Mouse (Mus musculus): ENCODE results near the gene Gfm1. TPM values are rescaled to one million over a fixed set of nuclear protein-coding genes. Genes with fewer than 3 reads are reported as not detected.

The Gfm1 gene
- polyA plus RNA-seq (2014; fragmentation: Nextera tagmentation; extraction: Ambion mirVana), result 34.3 and 35.6 TPM in 2 replicates

GRCm38 (mm10) chr3:67429999-67430380 lies at the start of gene Gfm1:
Gfm1 (plus strand) TSS chr3:67430096.
- Histone ChIP-seq H3K4me2 (replicated peaks) (peak within 1 kb of the TSS; percentile 80), H3K27me3 (ENCODE audit: control insufficient read depth, insufficient read depth, low read length) (no peaks in the 10 kb centered on the region), H3K4me3 (replicated peaks; ENCODE audit: low read length) (peak within 1 kb of the TSS; percentile 92), H3K4me1 (replicated peaks; ENCODE audit: control insufficient read depth, insufficient read depth, low read length) (peaks cover 8% of the 10 kb centered on the region; the same call in 1 of the 2 replicates), H3K36me3 (replicated peaks; ENCODE audit: control insufficient read depth, insufficient read depth) (peaks cover 29% of the 10 kb centered on the region), H3K9ac (peak within 1 kb of the TSS; percentile 86), H3K9me3 (ENCODE audit: control insufficient read depth, low read length) (0 out of 2 replicates have a peak, but pooled peaks cover 20% of the 10 kb centered on the region), H3K27ac (peak within 1 kb of the TSS; percentile 21; the same call in 1 of the 2 replicates)
- peak; percentile 96 for ATAC-seq (ENCODE audit: low FRiP score)
- peak; percentile 87 for DNase-seq (ENCODE audit: low spot score)
- WGBS, result under 1% methylated on average over 24 of the region's 24 CpGs

GRCm38 (mm10) chr3:67429338-67429998 lies 428 bp upstream of the Gfm1 start:
- Histone ChIP-seq H3K9ac (peak overlapping the region; percentile 86), H3K36me3 (replicated peaks; ENCODE audit: control insufficient read depth, insufficient read depth) (peaks cover 26% of the 10 kb centered on the region), H3K4me2 (replicated peaks) (peak overlapping the region; percentile 80), H3K27ac (no peak overlapping the region), H3K4me1 (replicated peaks; ENCODE audit: control insufficient read depth, insufficient read depth, low read length) (peaks cover 8% of the 10 kb centered on the region; the same call in 1 of the 2 replicates), H3K9me3 (ENCODE audit: control insufficient read depth, low read length) (0 out of 2 replicates have a peak, but pooled peaks cover 20% of the 10 kb centered on the region), H3K27me3 (ENCODE audit: control insufficient read depth, insufficient read depth, low read length) (no peaks in the 10 kb centered on the region), H3K4me3 (replicated peaks; ENCODE audit: low read length) (peak overlapping the region; percentile 92)
- 35% methylated on average over 8 of the region's 8 CpGs for WGBS
- peak; percentile 26 for DNase-seq (ENCODE audit: low spot score)
- peak; percentile 85 for ATAC-seq (ENCODE audit: low FRiP score)

- Histone ChIP-seq H3K4me3 (replicated peaks; ENCODE audit: low read length) (no peak overlapping the region), H3K27me3 (ENCODE audit: control insufficient read depth, insufficient read depth, low read length) (no peaks in the 10 kb centered on the region), H3K4me2 (replicated peaks) (no peak overlapping the region), H3K9ac (no peak overlapping the region), H3K4me1 (replicated peaks; ENCODE audit: control insufficient read depth, insufficient read depth, low read length) (peaks cover 8% of the 10 kb centered on the region; the same call in 1 of the 2 replicates), H3K36me3 (replicated peaks; ENCODE audit: control insufficient read depth, insufficient read depth) (peaks cover 69% of the 10 kb centered on the region), H3K27ac (no peak overlapping the region), H3K9me3 (ENCODE audit: control insufficient read depth, low read length) (no peaks in the 10 kb centered on the region)
- no peak for ATAC-seq (ENCODE audit: low FRiP score)
- DNase-seq (ENCODE audit: low spot score), result no peak
- 95% methylated on average over 6 of the region's 6 CpGs for whole genome bisulfite sequencing
Measured at GRCm38 (mm10) chr3:67434011-67434410, 4.1 kb downstream of the Gfm1 start.

- H3K27ac ChIP-seq, result no peak overlapping the region
- no peak overlapping the region for H3K9ac ChIP-seq
- 97% methylated on average over 2 of the region's 2 CpGs for WGBS
- H3K4me1 ChIP-seq (replicated peaks; ENCODE audit: control insufficient read depth, insufficient read depth, low read length), result no peaks in the 10 kb centered on the region
- H3K4me2 ChIP-seq (replicated peaks), result no peak overlapping the region
- H3K36me3 ChIP-seq (replicated peaks; ENCODE audit: control insufficient read depth, insufficient read depth), result peaks cover 88% of the 10 kb centered on the region
- DNase-seq (ENCODE audit: low spot score) (no peak), ATAC-seq (ENCODE audit: low FRiP score) (no peak)
- no peak overlapping the region for H3K4me3 ChIP-seq (replicated peaks; ENCODE audit: low read length)
- no peaks in the 10 kb centered on the region for H3K9me3 ChIP-seq (ENCODE audit: control insufficient read depth, low read length)
- no peaks in the 10 kb centered on the region for H3K27me3 ChIP-seq (ENCODE audit: control insufficient read depth, insufficient read depth, low read length)
Measured at GRCm38 (mm10) chr3:67447143-67447542, 17.2 kb downstream of the Gfm1 start.

GRCm38 (mm10) chr3:67449660-67450059 lies 19.8 kb downstream of the Gfm1 start:
- H3K4me2 ChIP-seq (replicated peaks), result no peak overlapping the region
- H3K27ac ChIP-seq, result no peak overlapping the region
- H3K9me3 ChIP-seq (ENCODE audit: control insufficient read depth, low read length), result no peaks in the 10 kb centered on the region
- WGBS, result 98% methylated on average over 21 of the region's 21 CpGs
- H3K4me1 ChIP-seq (replicated peaks; ENCODE audit: control insufficient read depth, insufficient read depth, low read length), result no peaks in the 10 kb centered on the region
- no peaks in the 10 kb centered on the region for H3K27me3 ChIP-seq (ENCODE audit: control insufficient read depth, insufficient read depth, low read length)
- no peak overlapping the region for H3K9ac ChIP-seq
- peaks cover 88% of the 10 kb centered on the region for H3K36me3 ChIP-seq (replicated peaks; ENCODE audit: control insufficient read depth, insufficient read depth)
- ATAC-seq (ENCODE audit: low FRiP score), result no peak
- no peak for DNase-seq (ENCODE audit: low spot score)
- no peak overlapping the region for H3K4me3 ChIP-seq (replicated peaks; ENCODE audit: low read length)

- Histone ChIP-seq H3K9ac (no peak overlapping the region), H3K27ac (no peak overlapping the region), H3K4me2 (replicated peaks) (no peak overlapping the region), H3K4me3 (replicated peaks; ENCODE audit: low read length) (no peak overlapping the region), H3K4me1 (replicated peaks; ENCODE audit: control insufficient read depth, insufficient read depth, low read length) (no peaks in the 10 kb centered on the region), H3K36me3 (replicated peaks; ENCODE audit: control insufficient read depth, insufficient read depth) (peaks cover 87% of the 10 kb centered on the region), H3K9me3 (ENCODE audit: control insufficient read depth, low read length) (no peaks in the 10 kb centered on the region), H3K27me3 (ENCODE audit: control insufficient read depth, insufficient read depth, low read length) (no peaks in the 10 kb centered on the region)
- ATAC-seq (ENCODE audit: low FRiP score), result no peak
- whole genome bisulfite sequencing, result 81% methylated on average over 5 of the region's 5 CpGs
- DNase-seq (ENCODE audit: low spot score), result no peak
Measured at GRCm38 (mm10) chr3:67450601-67451210, 20.8 kb downstream of the Gfm1 start.

- H3K4me2 ChIP-seq (replicated peaks), result no peak overlapping the region
- no peak overlapping the region for H3K4me3 ChIP-seq (replicated peaks; ENCODE audit: low read length)
- peak; percentile 12; the same call in 1 of the 2 replicates for ATAC-seq (ENCODE audit: low FRiP score)
- no peak overlapping the region; the same call in 1 of the 2 replicates for H3K27ac ChIP-seq
- no peak overlapping the region for H3K9ac ChIP-seq
- H3K27me3 ChIP-seq (ENCODE audit: control insufficient read depth, insufficient read depth, low read length), result no peaks in the 10 kb centered on the region
- H3K4me1 ChIP-seq (replicated peaks; ENCODE audit: control insufficient read depth, insufficient read depth, low read length), result peaks cover 11% of the 10 kb centered on the region; the same call in 1 of the 2 replicates
- peak; percentile 38 for DNase-seq (ENCODE audit: low spot score)
- H3K36me3 ChIP-seq (replicated peaks; ENCODE audit: control insufficient read depth, insufficient read depth), result peaks cover 62% of the 10 kb centered on the region
- WGBS, result 56% methylated on average over 3 of the region's 3 CpGs
- H3K9me3 ChIP-seq (ENCODE audit: control insufficient read depth, low read length), result no peaks in the 10 kb centered on the region
Measured at GRCm38 (mm10) chr3:67459881-67460280, 30.0 kb downstream of the Gfm1 start.

- Histone ChIP-seq H3K4me2 (replicated peaks) (peak overlapping the region; percentile 85), H3K9ac (no peak overlapping the region; the same call in 1 of the 2 replicates)
- ATAC-seq (ENCODE audit: low FRiP score), result no peak
Measured at GRCm38 (mm10) chr3:67462015-67462414, 32.1 kb downstream of the Gfm1 start.

GRCm38 (mm10) chr3:67462578-67462977 lies 32.7 kb downstream of the Gfm1 start:
- Histone ChIP-seq H3K9ac (no peak overlapping the region; the same call in 1 of the 2 replicates), H3K4me2 (replicated peaks) (peak overlapping the region; percentile 85), H3K27me3 (ENCODE audit: control insufficient read depth, insufficient read depth, low read length) (no peaks in the 10 kb centered on the region), H3K27ac (peak overlapping the region; percentile 75), H3K36me3 (replicated peaks; ENCODE audit: control insufficient read depth, insufficient read depth) (peaks cover 37% of the 10 kb centered on the region), H3K4me3 (replicated peaks; ENCODE audit: low read length) (peak overlapping the region; percentile 53), H3K4me1 (replicated peaks; ENCODE audit: control insufficient read depth, insufficient read depth, low read length) (peaks cover 11% of the 10 kb centered on the region; the same call in 1 of the 2 replicates), H3K9me3 (ENCODE audit: control insufficient read depth, low read length) (no peaks in the 10 kb centered on the region)
- ATAC-seq (ENCODE audit: low FRiP score) (no peak), DNase-seq (ENCODE audit: low spot score) (no peak)
- 51% methylated on average over 10 of the region's 10 CpGs for WGBS

More at GRCm38 (mm10) chr3:67462015-67462414, 32.1 kb downstream of the Gfm1 start:
- H3K27me3 ChIP-seq (ENCODE audit: control insufficient read depth, insufficient read depth, low read length), result no peaks in the 10 kb centered on the region
- 74% methylated on average over 7 of the region's 7 CpGs for WGBS
- peak overlapping the region; percentile 53 for H3K4me3 ChIP-seq (replicated peaks; ENCODE audit: low read length)
- peak overlapping the region; percentile 73 for H3K27ac ChIP-seq
- DNase-seq (ENCODE audit: low spot score), result no peak
- H3K4me1 ChIP-seq (replicated peaks; ENCODE audit: control insufficient read depth, insufficient read depth, low read length), result peaks cover 11% of the 10 kb centered on the region; the same call in 1 of the 2 replicates
- H3K9me3 ChIP-seq (ENCODE audit: control insufficient read depth, low read length), result no peaks in the 10 kb centered on the region
- H3K36me3 ChIP-seq (replicated peaks; ENCODE audit: control insufficient read depth, insufficient read depth), result peaks cover 41% of the 10 kb centered on the region
